Mouse (Mus musculus) G1E (cell line): ENCODE data around the gene Hspb11. TPM values are rescaled to one million over a fixed set of nuclear protein-coding genes. Genes with fewer than 3 reads are reported as not detected.

Experiments
- ATAC-seq: 2 replicates; pipeline ENCODE4 v1.8.0; 2016; ENCODE audit warnings: mild to moderate bottlenecking; ENCODE audit not compliant: insufficient number of reproducible peaks, poor library complexity, low FRiP score, severe bottlenecking; ENCODE audit errors: extremely low read depth
- DNase-seq: peaks from one replicate; pipeline ENCODE4 v3.0.0; 2012; ENCODE audit warnings: low spot score
- H3K27me3 ChIP-seq: 2 replicates; pipeline ENCODE4 v1.6.1; 2012; ENCODE audit warnings: mild to moderate bottlenecking, low read length, inconsistent platforms; ENCODE audit not compliant: insufficient read depth
- H3K36me3 ChIP-seq: replicated peaks from 2 replicates; pipeline ENCODE3; 2012; ENCODE audit warnings: mild to moderate bottlenecking, inconsistent platforms
- H3K4me1 ChIP-seq: 2 replicates; pipeline ENCODE4 v1.6.1; 2012; ENCODE audit warnings: low read depth, low read length, inconsistent platforms, mixed read lengths; ENCODE audit not compliant: insufficient read depth
- H3K4me3 ChIP-seq: 2 replicates; pipeline ENCODE4 v1.5.1; 2012; ENCODE audit warnings: low read depth, mild to moderate bottlenecking, inconsistent platforms, low read length, moderate library complexity, mixed read lengths
- H3K9me3 ChIP-seq: replicated peaks from 2 replicates; pipeline ENCODE4 v1.6.1; 2012; ENCODE audit warnings: inconsistent platforms
- CTCF ChIP-seq: IDR thresholded peaks from 2 replicates; pipeline ENCODE4 v1.5.1; 2012; ENCODE audit warnings: low read depth, low read length, inconsistent platforms, mixed read lengths
- GATA1 ChIP-seq: IDR thresholded peaks from 2 replicates; pipeline ENCODE4 v1.6.1; 2012; ENCODE audit warnings: borderline replicate concordance, low read length, inconsistent platforms, mixed read lengths
- GATA2 ChIP-seq: IDR thresholded peaks from 2 replicates; pipeline ENCODE4 v1.6.1; 2012; ENCODE audit warnings: low read depth, low read length, inconsistent platforms, borderline replicate concordance
- POLR2AphosphoS5 ChIP-seq: IDR thresholded peaks from 2 replicates; pipeline ENCODE4 v1.6.1; 2012; ENCODE audit warnings: low read depth, low read length, inconsistent platforms; ENCODE audit not compliant: insufficient replicate concordance
- TAL1 ChIP-seq: conservative IDR thresholded peaks from 2 replicates; pipeline ENCODE4 v1.6.1; 2012; ENCODE audit warnings: low read depth, low read length, inconsistent platforms, mixed read lengths
- polyA plus RNA-seq: library from polyadenylated mRNA; stranded (reverse); fragments of >175 nt; gene quantifications from 2 replicates; pipeline ENCODE4 v1.2.3, GENCODE M21; 2012
- total RNA-seq, 2 experiments: library from RNA; stranded (forward) in 1 of 2; stranded (reverse) in 1 of 2; fragments of 200-1000 nt in 1 of 2; fragments of >200 nt in 1 of 2; fragmentation: Nextera tagmentation in 1 of 2; gene quantifications; 2 replicates each; pipeline ENCODE4 v1.2.3; 2014 to 2017

Gene Hspb11
- total and polyA plus RNA-seq, 3 experiments, result 9.1 to 37.5 (median 33.8) TPM

DNA sequence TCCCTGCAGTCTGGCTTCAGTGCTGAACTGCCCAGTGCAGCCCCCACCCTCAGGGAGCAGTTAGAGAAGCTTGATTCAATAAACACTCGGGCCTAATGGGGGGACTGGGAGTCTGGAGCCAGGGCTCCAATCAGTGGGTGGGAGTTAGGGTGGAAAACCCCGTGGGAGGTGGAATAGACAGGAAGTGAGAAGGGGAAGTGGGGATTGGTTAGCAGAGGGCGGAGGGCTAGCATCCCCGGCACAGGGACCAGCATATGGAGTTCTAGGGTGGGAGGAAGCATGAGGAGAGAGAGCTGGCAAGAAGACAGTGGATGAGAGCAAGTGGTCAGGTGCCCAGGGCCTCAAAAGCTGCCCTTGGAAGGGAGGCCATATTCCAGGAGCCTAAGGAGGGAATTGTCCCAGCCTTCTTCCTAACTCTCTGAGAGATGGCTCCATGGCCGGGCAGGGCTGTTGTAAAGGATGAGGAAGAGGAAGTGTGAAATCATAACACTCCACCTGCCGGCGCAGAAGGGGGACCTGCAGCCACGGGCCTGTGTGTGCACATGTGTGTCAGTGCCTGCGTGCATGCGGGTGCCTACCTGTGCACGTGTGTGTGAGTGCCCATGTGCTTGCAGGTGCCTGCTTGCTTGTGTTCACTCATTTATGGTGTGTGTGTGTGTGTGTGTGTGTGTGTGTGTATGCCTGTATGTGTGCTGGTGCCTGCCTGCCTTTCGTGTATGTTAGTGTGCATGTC, 39.9 kb upstream of the Hspb11 start:
- Histone ChIP-seq H3K9me3 (no peaks in the 10 kb centered on the region), H3K36me3 (peaks cover 21% of the 10 kb centered on the region), H3K27me3 (peaks cover 5% of the 10 kb centered on the region; the same call in 1 of the 2 replicates), H3K4me1 (peaks cover 78% of the 10 kb centered on the region), H3K4me3 (no peak overlapping the region)
- TF ChIP-seq GATA2, result no peak
- TF ChIP-seq CTCF, result no peak
- no peak for TF ChIP-seq TAL1
- no peak for TF ChIP-seq GATA1
- no peak for TF ChIP-seq POLR2AphosphoS5
- ATAC-seq (no peak), DNase-seq (no peak)

DNA sequence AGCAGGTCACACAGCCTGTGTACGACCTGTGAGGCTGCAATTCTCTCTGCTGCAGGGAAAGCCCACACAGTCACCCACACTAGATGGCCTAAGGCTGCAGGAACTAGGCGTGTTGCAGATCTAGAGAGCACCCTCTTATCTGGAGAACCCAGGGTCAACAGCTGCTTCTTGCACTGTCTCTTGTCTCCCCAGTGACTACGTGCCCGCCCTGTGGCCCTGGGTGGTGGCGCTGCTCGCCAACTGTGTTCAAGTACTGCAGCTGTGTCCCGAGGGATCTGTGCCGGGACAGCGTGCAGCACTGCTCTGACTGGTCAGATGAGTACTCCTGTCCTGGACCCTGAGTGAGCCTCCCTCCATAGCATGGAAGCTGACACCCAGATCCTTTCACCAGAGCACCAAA, 35.8 kb upstream of the Hspb11 start:
- Histone ChIP-seq H3K36me3 (peaks cover 6% of the 10 kb centered on the region), H3K4me3 (peak overlapping the region; percentile 60; the same call in 1 of the 2 replicates), H3K4me1 (peaks cover 77% of the 10 kb centered on the region), H3K9me3 (no peaks in the 10 kb centered on the region), H3K27me3 (peaks cover 5% of the 10 kb centered on the region; the same call in 1 of the 2 replicates)
- TF ChIP-seq TAL1, result peak; percentile 91
- TF ChIP-seq POLR2AphosphoS5, result no peak
- DNase-seq, result peak; percentile 56
- peak; percentile 96 for ATAC-seq

- H3K36me3 ChIP-seq, result no peaks in the 10 kb centered on the region
- no peaks in the 10 kb centered on the region for H3K9me3 ChIP-seq
- ATAC-seq (no peak), DNase-seq (no peak)
- H3K27me3 ChIP-seq, result no peaks in the 10 kb centered on the region
- no peak overlapping the region; the same call in 1 of the 2 replicates for H3K4me3 ChIP-seq
- H3K4me1 ChIP-seq, result peaks cover 63% of the 10 kb centered on the region
- no peak for TF ChIP-seq TAL1
- TF ChIP-seq GATA2, result no peak
Observed at GRCm38 (mm10) chr4:107221524-107221923, 31.9 kb upstream of the Hspb11 start.

DNA sequence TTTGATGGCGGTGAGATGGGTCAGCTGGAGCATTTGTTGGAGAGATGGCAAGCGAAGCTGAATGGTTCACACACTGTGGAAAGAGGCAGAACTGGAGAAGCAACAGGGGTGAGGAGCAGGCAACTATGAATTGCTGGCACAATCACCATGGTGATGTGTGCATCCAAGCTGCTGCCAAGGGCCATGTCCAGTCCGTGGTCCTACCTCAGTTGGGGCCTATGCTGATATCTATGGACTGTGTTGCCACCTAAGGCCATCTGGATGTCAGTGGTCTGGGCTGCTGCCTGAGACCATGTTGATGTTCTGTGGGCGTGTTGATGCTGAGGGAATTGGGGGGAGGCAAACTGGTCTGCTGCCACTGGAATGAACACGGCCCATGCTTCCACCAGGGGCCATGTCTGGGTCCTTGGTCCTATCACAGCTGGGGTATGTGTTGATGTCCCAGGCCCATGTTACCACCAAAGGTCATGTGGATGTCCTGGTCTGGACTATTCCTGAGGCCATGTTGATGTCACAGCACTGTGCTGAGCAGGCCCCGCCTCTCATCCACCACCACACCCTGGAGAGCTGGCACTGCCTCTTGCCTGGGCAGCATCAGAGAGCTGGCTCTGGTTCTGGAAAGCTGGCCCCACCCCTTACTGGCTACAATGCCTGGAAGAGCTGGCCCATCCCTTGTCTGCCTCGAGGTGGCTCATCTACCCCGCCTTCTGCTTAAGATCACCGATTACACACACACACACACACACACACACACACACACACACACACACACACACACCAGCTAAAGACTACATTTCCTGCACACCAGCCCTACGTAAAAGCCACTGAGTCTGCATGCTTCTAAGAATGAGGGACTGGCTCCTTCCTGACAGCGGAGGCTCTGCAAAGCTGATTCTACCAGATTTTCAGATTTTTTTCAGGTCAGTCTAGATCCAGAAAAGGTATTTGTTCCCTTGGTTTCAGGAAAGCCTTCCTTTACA, 29.9 kb upstream of the Hspb11 start:
- H3K36me3 ChIP-seq, result no peaks in the 10 kb centered on the region
- H3K4me1 ChIP-seq, result peaks cover 43% of the 10 kb centered on the region
- H3K27me3 ChIP-seq, result no peaks in the 10 kb centered on the region
- no peaks in the 10 kb centered on the region for H3K9me3 ChIP-seq
- no peak for DNase-seq
- TF ChIP-seq POLR2AphosphoS5 (no peak), CTCF (no peak), GATA1 (no peak), GATA2 (no peak), TAL1 (no peak)
- no peak for ATAC-seq
- no peak overlapping the region for H3K4me3 ChIP-seq

DNA sequence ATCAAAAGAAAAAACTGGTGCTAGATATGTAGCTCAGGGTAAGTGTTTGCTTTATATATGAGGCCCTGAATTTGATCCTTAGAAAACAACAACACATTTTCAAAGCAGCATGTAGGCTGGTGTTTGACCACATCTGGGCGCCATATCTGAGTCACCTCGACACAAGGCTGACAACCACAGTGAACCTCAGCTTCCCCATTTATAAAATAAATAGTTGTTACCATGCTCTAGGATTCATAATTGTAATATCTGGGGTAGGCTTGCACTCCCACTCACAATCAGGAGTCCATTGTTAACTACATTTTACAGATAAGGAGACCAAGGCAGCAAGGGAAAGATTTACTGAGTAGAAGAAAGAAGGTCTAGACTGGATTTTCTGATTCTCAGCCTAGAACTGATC, 27.1 kb upstream of the Hspb11 start:
- ATAC-seq, result no peak

GRCm38 (mm10) chr4:107232219-107232618, 21.2 kb upstream of the Hspb11 start:
- H3K27me3 ChIP-seq, result no peaks in the 10 kb centered on the region
- H3K9me3 ChIP-seq, result no peaks in the 10 kb centered on the region
- no peak overlapping the region for H3K4me3 ChIP-seq
- peaks cover 69% of the 10 kb centered on the region for H3K36me3 ChIP-seq
- no peaks in the 10 kb centered on the region for H3K4me1 ChIP-seq
- ATAC-seq (no peak), DNase-seq (no peak)
- no peak for TF ChIP-seq POLR2AphosphoS5
- no peak for TF ChIP-seq CTCF

More for the DNA sequence above, 27.1 kb upstream of the Hspb11 start:
- H3K27me3 ChIP-seq, result no peaks in the 10 kb centered on the region
- no peak for DNase-seq
- TF ChIP-seq POLR2AphosphoS5, result no peak
- TF ChIP-seq CTCF, result no peak
- no peak for TF ChIP-seq GATA1
- TF ChIP-seq TAL1, result no peak
- no peak for TF ChIP-seq GATA2
- no peak overlapping the region for H3K4me3 ChIP-seq
- peaks cover 13% of the 10 kb centered on the region for H3K36me3 ChIP-seq
- peaks cover 24% of the 10 kb centered on the region for H3K4me1 ChIP-seq
- H3K9me3 ChIP-seq, result no peaks in the 10 kb centered on the region
